Mouse (Mus musculus): ENCODE data around the gene 4632433K11Rik.

GRCm38 (mm10) chr7:5030554-5031275, 3.2 kb upstream of the 4632433K11Rik start:
- TF ChIP-seq CTCF (IDR thresholded peaks at IDR 0.05 in 2 of 3, conservative IDR thresholded peaks at IDR 0.05 in 1 of 3; ENCODE audit: control insufficient read depth in 1 of 3, insufficient read depth in 1 of 3, low read depth in 2 of 3, low read length in 3 of 3, poor library complexity in 1 of 3, severe bottlenecking in 1 of 3) (no peak), EP300 (IDR thresholded peaks at IDR 0.05; ENCODE audit: low read depth in 1 of 2, low read length in 2 of 2) (no peak), MYC (IDR thresholded peaks at IDR 0.05; ENCODE audit: low read depth, low read length) (no peak), ZMIZ1 (IDR thresholded peaks at IDR 0.05; ENCODE audit: low read depth, low read length) (no peak), RAD21 (IDR thresholded peaks at IDR 0.05; ENCODE audit: low read depth, low read length) (no peak), MAFK (IDR thresholded peaks at IDR 0.05; ENCODE audit: borderline replicate concordance, low read depth, low read length) (no peak), MAX (IDR thresholded peaks at IDR 0.05; ENCODE audit: low read length) (no peak), ETS1 (IDR thresholded peaks at IDR 0.05; ENCODE audit: low read depth, low read length) (no peak)
